Comparison of ENCODE assay signal across 18 mouse cellular contexts in genomic region chr10:83763891-83764290, GRCm38 (mm10). TPM values are rescaled to one million over a fixed set of nuclear protein-coding genes. Genes with fewer than 3 reads are reported as not detected.
"Had no signal": no experiment of that assay in that cellular context is flagged by ENCODE, and none has a peak within 500 bp of the region (broad histone marks: within the 10 kb centered on the region; RNA-seq: fewer than 3 reads in every experiment).

No protein-coding gene starts in this region.

- H3K4me1 ChIP-seq: neural tube, embryonic 12.5 days; stomach, embryonic 15.5 days had no signal

- H3K9ac ChIP-seq: neural tube, embryonic 12.5 days; neural tube, embryonic 13.5 days; neural tube, embryonic 15.5 days; stomach, embryonic 15.5 days had no signal

- DNase-seq: retina, postnatal 1 day; right cerebral cortex, adult 18-20 months; right cerebral cortex, postnatal 14 days; right cerebral cortex, postnatal 25 days; right cerebral cortex, postnatal 4 days; spleen, adult 18-20 months; thymus, adult 18-20 months; thymus, adult 2 months; thymus, postnatal 14 days; thymus, postnatal 25 days; thymus, postnatal 36 days; thymus, postnatal 4 days had no signal

- H3K36me3 ChIP-seq: neural tube, embryonic 12.5 days; neural tube, embryonic 13.5 days; neural tube, embryonic 15.5 days; stomach, embryonic 15.5 days had no signal

- H3K9me3 ChIP-seq: neural tube, embryonic 13.5 days; neural tube, embryonic 15.5 days; stomach, embryonic 15.5 days had no signal

- H3K27me3 ChIP-seq: neural tube, embryonic 12.5 days; neural tube, embryonic 13.5 days; neural tube, embryonic 15.5 days; stomach, embryonic 15.5 days had no signal

- H3K4me2 ChIP-seq: neural tube, embryonic 12.5 days; neural tube, embryonic 13.5 days; neural tube, embryonic 15.5 days; stomach, embryonic 15.5 days had no signal

- H3K27ac ChIP-seq: neural tube, embryonic 12.5 days; neural tube, embryonic 13.5 days; neural tube, embryonic 15.5 days; stomach, embryonic 15.5 days; stomach, postnatal 0 days had no signal

- H3K4me3 ChIP-seq: neural tube, embryonic 12.5 days; neural tube, embryonic 13.5 days; neural tube, embryonic 15.5 days; stomach, embryonic 15.5 days had no signal

RNA-seq across cellular contexts. Expression of gene 1500009L16Rik, which starts 41.2 kb away (rescaled TPM):
- total RNA-seq: neutrophil, adult 5-6 weeks had no signal
